Mouse (Mus musculus): ENCODE measurements at regions not wholly inside any gene's neighbourhood (a gene's known extent, or its start where the extent isn't known, plus 50 kb on each side); places are given as distances from the start of the nearest gene placed in this dataset.

- no peak for DNase-seq
These were observed 272.6 kb upstream of the Nr4a3 start for GRCm38 (mm10) chr4:47772230-47772920.

GRCm38 (mm10) chr4:47774664-47775063 is 270.3 kb upstream of the Nr4a3 start:
- no peak for DNase-seq

GRCm38 (mm10) chr4:47781039-47781438 is 263.9 kb upstream of the Nr4a3 start:
- DNase-seq: no peak

- DNase-seq: no peak
These were observed 248.0 kb upstream of the Nr4a3 start for GRCm38 (mm10) chr4:47796977-47797376.

GRCm38 (mm10) chr4:47799165-47799564 is 245.8 kb upstream of the Nr4a3 start:
- DNase-seq: no peak

- DNase-seq: no peak
These were observed 241.8 kb upstream of the Nr4a3 start for GRCm38 (mm10) chr4:47803111-47803510.

GRCm38 (mm10) chr4:47807877-47808276 is 237.1 kb upstream of the Nr4a3 start:
- no peak for DNase-seq

GRCm38 (mm10) chr4:47814030-47814429 is 230.9 kb upstream of the Nr4a3 start:
- no peak for DNase-seq

- DNase-seq: no peak
These were observed 226.4 kb upstream of the Nr4a3 start for GRCm38 (mm10) chr4:47818371-47819159.

GRCm38 (mm10) chr4:47820562-47820961 is 224.4 kb upstream of the Nr4a3 start:
- no peak for DNase-seq

GRCm38 (mm10) chr4:47823299-47823698 is 221.7 kb upstream of the Nr4a3 start:
- no peak for DNase-seq

GRCm38 (mm10) chr4:47824083-47824482 is 220.9 kb upstream of the Nr4a3 start:
- DNase-seq: no peak

GRCm38 (mm10) chr4:47832905-47833304 is 212.0 kb upstream of the Nr4a3 start:
- peak; percentile 21 for DNase-seq

- peak; percentile 10 for DNase-seq
These were observed 206.5 kb upstream of the Nr4a3 start for GRCm38 (mm10) chr4:47838411-47838810.

- peak; percentile 2 for DNase-seq
These were observed 202.8 kb upstream of the Nr4a3 start for GRCm38 (mm10) chr4:47842128-47842656.

- no peak for DNase-seq
These were observed 199.7 kb upstream of the Nr4a3 start for GRCm38 (mm10) chr4:47845239-47845638.

- no peak for DNase-seq
These were observed 198.3 kb upstream of the Nr4a3 start for GRCm38 (mm10) chr4:47846389-47847318.

- no peak for DNase-seq
These were observed 183.8 kb upstream of the Nr4a3 start for GRCm38 (mm10) chr4:47861151-47861550.

GRCm38 (mm10) chr4:47870010-47870637 is 174.8 kb upstream of the Nr4a3 start:
- DNase-seq: no peak

GRCm38 (mm10) chr4:47870638-47871019 is 174.3 kb upstream of the Nr4a3 start:
- no peak for DNase-seq

- DNase-seq: no peak
These were observed 163.4 kb upstream of the Nr4a3 start for GRCm38 (mm10) chr4:47881560-47881959.

- no peak for DNase-seq
These were observed 162.9 kb upstream of the Nr4a3 start for GRCm38 (mm10) chr4:47882076-47882475.
